ENCODE assay signal across 20 mouse cellular contexts in the genomic region with DNA sequence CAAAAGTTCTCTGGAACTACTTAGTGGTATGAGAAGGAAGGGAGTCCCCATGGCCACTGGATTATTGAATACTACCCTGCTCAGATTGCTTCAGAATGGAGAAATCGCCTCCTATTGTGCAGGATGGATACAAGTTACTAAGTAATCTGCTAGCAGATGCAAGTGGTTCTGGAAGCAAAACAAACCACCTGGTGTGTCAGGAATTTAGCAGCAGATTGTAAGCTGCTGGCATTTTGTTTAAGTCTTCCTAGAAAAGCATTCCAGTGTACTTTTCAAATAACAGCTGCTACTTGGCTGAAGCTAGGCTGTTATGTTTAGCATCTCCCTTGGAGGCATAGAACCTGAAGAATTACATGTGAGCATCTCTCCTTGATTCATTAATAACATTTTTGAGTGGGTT.
DNase-seq lines count a peak whose midpoint lies in the region; ATAC-seq and TF ChIP-seq lines count a peak whose summit lies in the region.
"Had no signal": no experiment of that assay in that cellular context is flagged by ENCODE, and none has a peak within 500 bp of the region (broad histone marks: within the 10 kb centered on the region; RNA-seq: fewer than 3 reads in every experiment).

No protein-coding gene starts in this region.

- DNase-seq in limb, embryonic 14.5 days (ENCODE audit: low spot score) = peak; percentile 9
- DNase-seq in limb, embryonic 10.5 days (ENCODE audit: low spot score) = no peak
- DNase-seq in brain, embryonic 18.5 days (ENCODE audit: low read depth, low spot score) = peak; percentile 12
- DNase-seq in right cerebral cortex, postnatal 10 days (ENCODE audit: low spot score in 2 of 2) = peak; percentile 21 to 46
- no peak for DNase-seq in heart, embryonic 10.5 days (ENCODE audit: low spot score)
- DNase-seq: B cell, adult 2 months; cerebellum, adult 8-10 months; gastrocnemius, adult 2 months; heart, adult 11 months; kidney, postnatal 10 days had no signal

- no peaks in the 10 kb centered on the region for H3K4me1 ChIP-seq in forebrain, embryonic 16.5 days (replicated peaks; ENCODE audit: control insufficient read depth, insufficient read depth, low read length)
- no peaks in the 10 kb centered on the region for H3K4me1 ChIP-seq in forebrain, embryonic 13.5 days
- no peaks in the 10 kb centered on the region for H3K4me1 ChIP-seq in limb, embryonic 14.5 days (ENCODE audit: control insufficient read depth, insufficient read depth, low read length)
- H3K4me1 ChIP-seq in limb, embryonic 10.5 days = no peaks in the 10 kb centered on the region
- peaks cover 8% of the 10 kb centered on the region for H3K4me1 ChIP-seq in heart, embryonic 10.5 days
- H3K4me1 ChIP-seq in kidney, embryonic 16.5 days (ENCODE audit: insufficient read depth, low read length) = no peaks in the 10 kb centered on the region
- H3K4me1 ChIP-seq: embryonic facial prominence, embryonic 12.5 days; heart, embryonic 15.5 days; hindbrain, embryonic 12.5 days; liver, embryonic 12.5 days; lung, embryonic 15.5 days; neural tube, embryonic 13.5 days had no signal

- H3K9ac ChIP-seq in forebrain, embryonic 16.5 days (replicated peaks; ENCODE audit: low read depth, low read length) = no peak overlapping the region
- H3K9ac ChIP-seq in forebrain, embryonic 13.5 days = no peak overlapping the region
- H3K9ac ChIP-seq in limb, embryonic 14.5 days (ENCODE audit: low read depth, low read length, severe bottlenecking) = no peak overlapping the region
- no peak overlapping the region for H3K9ac ChIP-seq in kidney, embryonic 16.5 days (replicated peaks; ENCODE audit: low read length)
- H3K9ac ChIP-seq: embryonic facial prominence, embryonic 12.5 days; heart, embryonic 15.5 days; hindbrain, embryonic 12.5 days; liver, embryonic 12.5 days; lung, embryonic 15.5 days; neural tube, embryonic 13.5 days had no signal

- no peak overlapping the region for H3K4me3 ChIP-seq in forebrain, embryonic 16.5 days (replicated peaks; ENCODE audit: low read length)
- no peak overlapping the region for H3K4me3 ChIP-seq in forebrain, embryonic 13.5 days
- no peak overlapping the region for H3K4me3 ChIP-seq in limb, embryonic 14.5 days (replicated peaks; ENCODE audit: low read length)
- H3K4me3 ChIP-seq in limb, embryonic 10.5 days = no peak overlapping the region
- no peak overlapping the region for H3K4me3 ChIP-seq in heart, embryonic 10.5 days
- H3K4me3 ChIP-seq in kidney, embryonic 16.5 days (ENCODE audit: low read length) = no peak overlapping the region
- H3K4me3 ChIP-seq: embryonic facial prominence, embryonic 12.5 days; gastrocnemius, adult 2 months; heart, embryonic 15.5 days; hindbrain, embryonic 12.5 days; liver, embryonic 12.5 days; lung, embryonic 15.5 days; neural tube, embryonic 13.5 days had no signal

- no peak overlapping the region for H3K4me2 ChIP-seq in forebrain, embryonic 16.5 days (ENCODE audit: low read length)
- no peak overlapping the region for H3K4me2 ChIP-seq in forebrain, embryonic 13.5 days
- no peak overlapping the region for H3K4me2 ChIP-seq in limb, embryonic 14.5 days (replicated peaks; ENCODE audit: low read depth, low read length, severe bottlenecking)
- no peak overlapping the region for H3K4me2 ChIP-seq in kidney, embryonic 16.5 days (replicated peaks; ENCODE audit: low read depth, low read length)
- H3K4me2 ChIP-seq: embryonic facial prominence, embryonic 12.5 days; heart, embryonic 15.5 days; hindbrain, embryonic 12.5 days; liver, embryonic 12.5 days; lung, embryonic 15.5 days; neural tube, embryonic 13.5 days had no signal

- no peaks in the 10 kb centered on the region for H3K27me3 ChIP-seq in forebrain, embryonic 16.5 days (replicated peaks; ENCODE audit: control insufficient read depth, insufficient read depth, low read length)
- no peaks in the 10 kb centered on the region for H3K27me3 ChIP-seq in forebrain, embryonic 13.5 days
- H3K27me3 ChIP-seq in limb, embryonic 14.5 days (ENCODE audit: control insufficient read depth, insufficient read depth, low read length) = no peaks in the 10 kb centered on the region
- H3K27me3 ChIP-seq in limb, embryonic 10.5 days (ENCODE audit: low read depth, poor library complexity, severe bottlenecking) = no peaks in the 10 kb centered on the region
- H3K27me3 ChIP-seq in heart, embryonic 10.5 days (ENCODE audit: insufficient read depth, poor library complexity, severe bottlenecking) = no peaks in the 10 kb centered on the region
- no peaks in the 10 kb centered on the region for H3K27me3 ChIP-seq in kidney, embryonic 16.5 days (ENCODE audit: insufficient read depth, low read length)
- H3K27me3 ChIP-seq: embryonic facial prominence, embryonic 12.5 days; heart, embryonic 15.5 days; hindbrain, embryonic 12.5 days; liver, embryonic 12.5 days; lung, embryonic 15.5 days; neural tube, embryonic 13.5 days had no signal

- WGBS in forebrain, embryonic 16.5 days = 5% methylated on average over 1 of the region's 1 CpGs
- WGBS in forebrain, embryonic 13.5 days = 6% methylated on average over 1 of the region's 1 CpGs
- 30% methylated on average over 1 of the region's 1 CpGs for WGBS in limb, embryonic 14.5 days
- WGBS in limb, embryonic 10.5 days = 35% methylated on average over 1 of the region's 1 CpGs
- 18% methylated on average over 1 of the region's 1 CpGs for WGBS in heart, embryonic 10.5 days
- WGBS in kidney, embryonic 16.5 days = 39% methylated on average over 1 of the region's 1 CpGs

- H3K36me3 ChIP-seq in forebrain, embryonic 16.5 days (ENCODE audit: control insufficient read depth, insufficient read depth) = no peaks in the 10 kb centered on the region
- H3K36me3 ChIP-seq in forebrain, embryonic 13.5 days (ENCODE audit: poor library complexity, severe bottlenecking) = no peaks in the 10 kb centered on the region
- no peaks in the 10 kb centered on the region for H3K36me3 ChIP-seq in limb, embryonic 14.5 days (ENCODE audit: control insufficient read depth, insufficient read depth, low read length)
- no peaks in the 10 kb centered on the region for H3K36me3 ChIP-seq in limb, embryonic 10.5 days
- H3K36me3 ChIP-seq in heart, embryonic 10.5 days = no peaks in the 10 kb centered on the region
- H3K36me3 ChIP-seq in kidney, embryonic 16.5 days (ENCODE audit: insufficient read depth, low read length) = no peaks in the 10 kb centered on the region
- H3K36me3 ChIP-seq: embryonic facial prominence, embryonic 12.5 days; heart, embryonic 15.5 days; hindbrain, embryonic 12.5 days; liver, embryonic 12.5 days; lung, embryonic 15.5 days; neural tube, embryonic 13.5 days had no signal

- TF ChIP-seq POLR2A in limb, embryonic 14.5 days (IDR thresholded peaks at IDR 0.05; ENCODE audit: borderline replicate concordance, extremely low read depth, insufficient read depth, insufficient read length) = no peak

- H3K27ac ChIP-seq in forebrain, embryonic 16.5 days (ENCODE audit: low read length) = no peak overlapping the region
- no peak overlapping the region for H3K27ac ChIP-seq in forebrain, embryonic 13.5 days
- H3K27ac ChIP-seq in limb, embryonic 14.5 days (replicated peaks; ENCODE audit: low read depth, low read length) = no peak overlapping the region
- H3K27ac ChIP-seq in limb, embryonic 10.5 days = no peak overlapping the region
- no peak overlapping the region for H3K27ac ChIP-seq in heart, embryonic 10.5 days
- no peak overlapping the region for H3K27ac ChIP-seq in kidney, embryonic 16.5 days (ENCODE audit: low read length)
- H3K27ac ChIP-seq: embryonic facial prominence, embryonic 12.5 days; gastrocnemius, adult 2 months; heart, embryonic 15.5 days; hindbrain, embryonic 12.5 days; liver, embryonic 12.5 days; lung, embryonic 15.5 days; neural tube, embryonic 13.5 days had no signal

- no peaks in the 10 kb centered on the region for H3K9me3 ChIP-seq in forebrain, embryonic 16.5 days (ENCODE audit: control insufficient read depth, low read length)
- no peaks in the 10 kb centered on the region for H3K9me3 ChIP-seq in forebrain, embryonic 13.5 days (replicated peaks)
- H3K9me3 ChIP-seq in limb, embryonic 14.5 days (ENCODE audit: control insufficient read depth, low read length) = no peaks in the 10 kb centered on the region
- no peaks in the 10 kb centered on the region for H3K9me3 ChIP-seq in limb, embryonic 10.5 days (replicated peaks)
- H3K9me3 ChIP-seq in heart, embryonic 10.5 days = no peaks in the 10 kb centered on the region
- H3K9me3 ChIP-seq in kidney, embryonic 16.5 days (ENCODE audit: low read length) = no peaks in the 10 kb centered on the region
- H3K9me3 ChIP-seq: embryonic facial prominence, embryonic 12.5 days; heart, embryonic 15.5 days; hindbrain, embryonic 12.5 days; liver, embryonic 12.5 days; lung, embryonic 15.5 days; neural tube, embryonic 13.5 days had no signal

- ATAC-seq in forebrain, embryonic 16.5 days = 0 out of 2 replicates have a peak, but pooled peaks have one; percentile 43
- no peak for ATAC-seq in forebrain, embryonic 13.5 days
- no peak for ATAC-seq in limb, embryonic 14.5 days (ENCODE audit: low FRiP score, low read depth)
- no peak for ATAC-seq in kidney, embryonic 16.5 days (ENCODE audit: low FRiP score, low TSS enrichment)
- ATAC-seq: intestine, postnatal 0 days; liver, embryonic 12.5 days had no signal

Comparison
In these comparisons a context has a peak if more than half of its experiments do, and no peak if none do; other contexts are left out.
1. DNase-seq: peak in limb, embryonic 14.5 days (single experiment), brain, embryonic 18.5 days (single experiment) and right cerebral cortex, postnatal 10 days (2 of 2); none in limb, embryonic 10.5 days (single experiment) and heart, embryonic 10.5 days (single experiment).